Mouse (Mus musculus): ENCODE measurements around the gene Efhd1. TPM values are rescaled to one million over a fixed set of nuclear protein-coding genes. Genes with fewer than 3 reads are reported as not detected.

The Efhd1 gene
- total RNA-seq, 4 experiments from 2014 or later, result 16.4 to 18.6 (median 17.5) TPM

- no peak for DNase-seq (ENCODE audit: low spot score in 2 of 2)
Measured at GRCm38 (mm10) chr1:87270204-87270603, 6.0 kb downstream of the Efhd1 start.

- no peak for DNase-seq (ENCODE audit: low spot score in 2 of 2)
Measured at GRCm38 (mm10) chr1:87270641-87271467, 6.7 kb downstream of the Efhd1 start.

GRCm38 (mm10) chr1:87271596-87271995, 7.4 kb downstream of the Efhd1 start:
- DNase-seq (ENCODE audit: low spot score in 2 of 2), result no peak

GRCm38 (mm10) chr1:87272462-87272861, 8.3 kb downstream of the Efhd1 start:
- no peak for DNase-seq (ENCODE audit: low spot score in 2 of 2)

GRCm38 (mm10) chr1:87273514-87273942, 9.4 kb downstream of the Efhd1 start:
- peak in 1 of 2 experiments; percentile 63 for DNase-seq (ENCODE audit: low spot score in 2 of 2)

GRCm38 (mm10) chr1:87274134-87274533, 10.0 kb downstream of the Efhd1 start:
- DNase-seq (ENCODE audit: low spot score in 2 of 2), result no peak

GRCm38 (mm10) chr1:87275151-87275550, 11.0 kb downstream of the Efhd1 start:
- DNase-seq (ENCODE audit: low spot score in 2 of 2), result no peak

GRCm38 (mm10) chr1:87276056-87276455, 11.9 kb downstream of the Efhd1 start:
- DNase-seq (ENCODE audit: low spot score in 2 of 2), result no peak

GRCm38 (mm10) chr1:87280281-87280680, 16.1 kb downstream of the Efhd1 start:
- DNase-seq (ENCODE audit: low spot score in 2 of 2), result no peak

- no peak for DNase-seq (ENCODE audit: low spot score in 2 of 2)
Measured at GRCm38 (mm10) chr1:87281599-87282412, 17.6 kb downstream of the Efhd1 start.

GRCm38 (mm10) chr1:87282413-87282788, 18.2 kb downstream of the Efhd1 start:
- no peak for DNase-seq (ENCODE audit: low spot score in 2 of 2)

GRCm38 (mm10) chr1:87283410-87283960, 19.3 kb downstream of the Efhd1 start:
- no peak for DNase-seq (ENCODE audit: low spot score in 2 of 2)

GRCm38 (mm10) chr1:87287105-87287504, 22.9 kb downstream of the Efhd1 start:
- DNase-seq (ENCODE audit: low spot score in 2 of 2), result no peak

GRCm38 (mm10) chr1:87291416-87291815, 27.3 kb downstream of the Efhd1 start:
- DNase-seq (ENCODE audit: low spot score in 2 of 2), result no peak

GRCm38 (mm10) chr1:87292420-87293190, 28.4 kb downstream of the Efhd1 start:
- DNase-seq (ENCODE audit: low spot score in 2 of 2), result peak in 1 of 2 experiments; percentile 15

- no peak for DNase-seq (ENCODE audit: low spot score in 2 of 2)
Measured at GRCm38 (mm10) chr1:87294063-87294710, 30.0 kb downstream of the Efhd1 start.

GRCm38 (mm10) chr1:87294951-87295350, 30.8 kb downstream of the Efhd1 start:
- no peak for DNase-seq (ENCODE audit: low spot score in 2 of 2)

GRCm38 (mm10) chr1:87297346-87297925, 33.3 kb downstream of the Efhd1 start:
- no peak for DNase-seq (ENCODE audit: low spot score in 2 of 2)

- no peak for DNase-seq (ENCODE audit: low spot score in 2 of 2)
Measured at GRCm38 (mm10) chr1:87300360-87301286, 36.5 kb downstream of the Efhd1 start.

All from left cerebral cortex, adult 8-10 months (tissue).